Mouse (Mus musculus): ENCODE data around the gene Carmil2.

- TF ChIP-seq CTCF (IDR thresholded peaks at IDR 0.05), result no peak
- no peak for TF ChIP-seq EP300 (IDR thresholded peaks at IDR 0.05)
These were observed 53.1 kb downstream of the Carmil2 start for GRCm38 (mm10) chr8:105739216-105739615.

All from lung, postnatal 0 days (tissue).